Mouse (Mus musculus): ENCODE measurements around the gene Rusc2. TPM values are rescaled to one million over a fixed set of nuclear protein-coding genes. Genes with fewer than 3 reads are reported as not detected.

Rusc2 gene
- polyA plus RNA-seq, 1 experiment, result 124 TPM

DNA sequence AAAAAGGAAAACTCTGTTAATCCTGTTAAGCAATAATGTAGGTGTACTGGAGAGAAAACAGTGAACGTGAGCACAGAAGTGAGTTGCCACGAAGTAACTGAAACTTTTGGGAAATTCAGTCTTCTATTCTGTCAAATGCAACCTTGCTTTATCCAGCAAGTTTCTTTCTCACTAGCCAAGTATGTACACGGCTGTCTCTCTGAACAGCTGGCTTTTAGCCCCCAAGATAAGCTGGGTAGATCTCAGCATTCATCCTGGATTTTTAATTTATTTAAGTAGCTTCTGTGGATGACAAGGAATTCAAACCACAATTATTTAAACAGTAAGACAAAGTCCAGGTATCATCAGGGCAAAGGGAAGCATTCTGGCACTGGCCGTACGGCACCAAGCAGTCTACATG is 14.5 kb upstream of the Rusc2 start:
- TF ChIP-seq CTCF (IDR thresholded peaks at IDR 0.05; ENCODE audit: borderline replicate concordance, extremely low read depth, insufficient read depth, insufficient read length), result no peak
- TF ChIP-seq POLR2A (IDR thresholded peaks at IDR 0.05; ENCODE audit: borderline replicate concordance, extremely low read depth, insufficient read depth, insufficient read length, poor library complexity, severe bottlenecking), result no peak

GRCm38 (mm10) chr4:43367787-43368186 is 14.0 kb upstream of the Rusc2 start:
- DNase-seq (ENCODE audit: low read depth), result no peak
- TF ChIP-seq CTCF (IDR thresholded peaks at IDR 0.05; ENCODE audit: borderline replicate concordance, extremely low read depth, insufficient read depth, insufficient read length) (no peak), POLR2A (IDR thresholded peaks at IDR 0.05; ENCODE audit: borderline replicate concordance, extremely low read depth, insufficient read depth, insufficient read length, poor library complexity, severe bottlenecking) (no peak)

More for the DNA sequence above, 14.5 kb upstream of the Rusc2 start:
- no peak for DNase-seq (ENCODE audit: low read depth)

GRCm38 (mm10) chr4:43371406-43371805 is 10.4 kb upstream of the Rusc2 start:
- TF ChIP-seq POLR2A (IDR thresholded peaks at IDR 0.05; ENCODE audit: borderline replicate concordance, extremely low read depth, insufficient read depth, insufficient read length, poor library complexity, severe bottlenecking) (no peak), CTCF (IDR thresholded peaks at IDR 0.05; ENCODE audit: borderline replicate concordance, extremely low read depth, insufficient read depth, insufficient read length) (no peak)
- no peak for DNase-seq (ENCODE audit: low read depth)

GRCm38 (mm10) chr4:43372155-43372554 is 9.6 kb upstream of the Rusc2 start:
- no peak for TF ChIP-seq POLR2A (IDR thresholded peaks at IDR 0.05; ENCODE audit: borderline replicate concordance, extremely low read depth, insufficient read depth, insufficient read length, poor library complexity, severe bottlenecking)
- no peak for TF ChIP-seq CTCF (IDR thresholded peaks at IDR 0.05; ENCODE audit: borderline replicate concordance, extremely low read depth, insufficient read depth, insufficient read length)
- no peak for DNase-seq (ENCODE audit: low read depth)

GRCm38 (mm10) chr4:43374266-43374665 is 7.5 kb upstream of the Rusc2 start:
- no peak for DNase-seq (ENCODE audit: low read depth)
- TF ChIP-seq CTCF (IDR thresholded peaks at IDR 0.05; ENCODE audit: borderline replicate concordance, extremely low read depth, insufficient read depth, insufficient read length), result no peak
- TF ChIP-seq POLR2A (IDR thresholded peaks at IDR 0.05; ENCODE audit: borderline replicate concordance, extremely low read depth, insufficient read depth, insufficient read length, poor library complexity, severe bottlenecking), result no peak

GRCm38 (mm10) chr4:43379601-43380000 is 2.2 kb upstream of the Rusc2 start:
- no peak for TF ChIP-seq CTCF (IDR thresholded peaks at IDR 0.05; ENCODE audit: borderline replicate concordance, extremely low read depth, insufficient read depth, insufficient read length)
- no peak for TF ChIP-seq POLR2A (IDR thresholded peaks at IDR 0.05; ENCODE audit: borderline replicate concordance, extremely low read depth, insufficient read depth, insufficient read length, poor library complexity, severe bottlenecking)
- DNase-seq (ENCODE audit: low read depth), result no peak

GRCm38 (mm10) chr4:43380951-43381350 is 828 bp upstream of the Rusc2 start:
- TF ChIP-seq CTCF (IDR thresholded peaks at IDR 0.05; ENCODE audit: borderline replicate concordance, extremely low read depth, insufficient read depth, insufficient read length), result no peak
- no peak for TF ChIP-seq POLR2A (IDR thresholded peaks at IDR 0.05; ENCODE audit: borderline replicate concordance, extremely low read depth, insufficient read depth, insufficient read length, poor library complexity, severe bottlenecking)
- peak; percentile 6 for DNase-seq (ENCODE audit: low read depth)

GRCm38 (mm10) chr4:43382155-43383020 is 609 bp downstream of the Rusc2 start:
- TF ChIP-seq POLR2A (IDR thresholded peaks at IDR 0.05; ENCODE audit: borderline replicate concordance, extremely low read depth, insufficient read depth, insufficient read length, poor library complexity, severe bottlenecking) (no peak; the same call in 1 of the 2 replicates), CTCF (IDR thresholded peaks at IDR 0.05; ENCODE audit: borderline replicate concordance, extremely low read depth, insufficient read depth, insufficient read length) (no peak)
- DNase-seq (ENCODE audit: low read depth), result no peak

- no peak for DNase-seq (ENCODE audit: low read depth)
- TF ChIP-seq CTCF (IDR thresholded peaks at IDR 0.05; ENCODE audit: borderline replicate concordance, extremely low read depth, insufficient read depth, insufficient read length) (no peak), POLR2A (IDR thresholded peaks at IDR 0.05; ENCODE audit: borderline replicate concordance, extremely low read depth, insufficient read depth, insufficient read length, poor library complexity, severe bottlenecking) (no peak)
Observed at GRCm38 (mm10) chr4:43383246-43384082, 1.7 kb downstream of the Rusc2 start.

GRCm38 (mm10) chr4:43384083-43384460 is 2.3 kb downstream of the Rusc2 start:
- DNase-seq (ENCODE audit: low read depth), result no peak
- TF ChIP-seq CTCF (IDR thresholded peaks at IDR 0.05; ENCODE audit: borderline replicate concordance, extremely low read depth, insufficient read depth, insufficient read length) (no peak), POLR2A (IDR thresholded peaks at IDR 0.05; ENCODE audit: borderline replicate concordance, extremely low read depth, insufficient read depth, insufficient read length, poor library complexity, severe bottlenecking) (no peak)

DNA sequence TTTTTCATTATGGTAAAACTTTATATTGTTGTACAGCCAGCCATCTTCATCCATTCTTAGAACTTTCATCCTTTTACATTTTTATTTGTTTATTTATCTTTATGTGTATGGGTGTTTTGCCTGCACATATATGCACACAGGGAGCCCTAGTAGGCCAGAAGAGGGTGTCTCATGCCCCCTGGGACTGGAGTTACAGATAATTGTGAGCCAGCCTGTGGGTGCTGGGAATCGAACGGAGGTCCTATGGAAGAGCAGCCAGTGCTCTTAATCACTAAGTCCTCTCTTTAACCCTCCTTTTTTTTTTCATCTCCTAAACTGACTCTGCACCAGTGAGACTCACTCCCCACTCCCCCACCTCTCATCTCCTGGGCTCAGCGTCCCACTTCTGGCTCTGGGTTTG is 2.8 kb downstream of the Rusc2 start:
- DNase-seq (ENCODE audit: low read depth), result no peak
- TF ChIP-seq POLR2A (IDR thresholded peaks at IDR 0.05; ENCODE audit: borderline replicate concordance, extremely low read depth, insufficient read depth, insufficient read length, poor library complexity, severe bottlenecking), result no peak
- no peak for TF ChIP-seq CTCF (IDR thresholded peaks at IDR 0.05; ENCODE audit: borderline replicate concordance, extremely low read depth, insufficient read depth, insufficient read length)

Measured in brain, embryonic 14.5 days (tissue).